Mouse (Mus musculus) urinary bladder, postnatal 0 days (tissue): ENCODE data around the gene Olfr66. TPM values are rescaled to one million over a fixed set of nuclear protein-coding genes. Genes with fewer than 3 reads are reported as not detected.

Source experiments
- polyA plus RNA-seq: library from polyadenylated mRNA; unstranded; fragments of >200 nt; fragmentation: Nextera tagmentation; extraction: Ambion mirVana; gene quantifications from 2 replicates; pipeline ENCODE4 v1.2.1, GENCODE M21; 2015

Gene Olfr66
- polyA plus RNA-seq = not detected in 2 replicates

GRCm38 (mm10) chr7:103886152-103886551 is at the start of gene Olfr66:
Olfr66 (minus strand) TSS chr7:103886252.

GRCm38 (mm10) chr7:103934264-103934663 is 48.2 kb upstream of the Olfr66 start, which contains the start of gene Olfr632:
Olfr632 (plus strand) TSS chr7:103934347.

GRCm38 (mm10) chr7:103928525-103928924 is 42.5 kb upstream of the Olfr66 start, which contains the start of gene Olfr631:
Olfr631 (plus strand) TSS chr7:103928825.

GRCm38 (mm10) chr7:103903187-103903586 is 17.1 kb upstream of the Olfr66 start, which contains the start of gene Olfr65:
Olfr65 (plus strand) TSS chr7:103903487.

GRCm38 (mm10) chr7:103894385-103894784 is 8.3 kb upstream of the Olfr66 start, which contains the start of gene Olfr64:
Olfr64 (minus strand) TSS chr7:103894485.

GRCm38 (mm10) chr7:103853090-103853489 is 33.0 kb downstream of the Olfr66 start, which contains the start of gene Hbb-y:
Hbb-y (minus strand) TSS chr7:103853216.

GRCm38 (mm10) chr7:103843034-103843433 is 43.0 kb downstream of the Olfr66 start, which contains the start of gene Hbb-bh1:
Hbb-bh1 (minus strand) TSS chr7:103843164.

GRCm38 (mm10) chr7:103840268-103840667 is 45.8 kb downstream of the Olfr66 start, which contains the start of gene Hbb-bh2:
Hbb-bh2 (minus strand) TSS chr7:103840520.

Other genes with a start within 250 kb of the Olfr66 start
- gene Olfr622, start 243.6 kb downstream of the Olfr66 start, polyA plus RNA-seq = not detected in 2 replicates
- not detected in 2 replicates for gene Olfr623, start 222.6 kb downstream of the Olfr66 start, polyA plus RNA-seq
- 0.05 TPM in 1 of 2 replicates, not detected in the other for gene Olfr624, start 215.1 kb downstream of the Olfr66 start, polyA plus RNA-seq
- not detected in 2 replicates for gene Olfr625-ps1, start 203.5 kb downstream of the Olfr66 start, polyA plus RNA-seq
- gene Olfr243, start 171.6 kb downstream of the Olfr66 start, polyA plus RNA-seq = not detected in 2 replicates
- not detected in 2 replicates for gene Olfr628, start 155.9 kb downstream of the Olfr66 start, polyA plus RNA-seq
- not detected in 2 replicates for gene Olfr629, start 141.3 kb downstream of the Olfr66 start, polyA plus RNA-seq
- gene Olfr630, start 128.9 kb downstream of the Olfr66 start, polyA plus RNA-seq = not detected in 2 replicates
- gene Olfr69, start 114.7 kb downstream of the Olfr66 start, polyA plus RNA-seq = not detected in 2 replicates
- gene Olfr68, start 106.6 kb downstream of the Olfr66 start, polyA plus RNA-seq = not detected in 2 replicates
- not detected in 2 replicates for gene Olfr67, start 94.4 kb downstream of the Olfr66 start, polyA plus RNA-seq
- 1,351 and 3,387 TPM in 2 replicates for gene Hbb-bt, start 72.3 kb downstream of the Olfr66 start, polyA plus RNA-seq
- gene Hbb-bs, start 58.2 kb downstream of the Olfr66 start, polyA plus RNA-seq = 8,698 and 21,253 TPM in 2 replicates
- gene Hbb-bh2, start 45.7 kb downstream of the Olfr66 start, polyA plus RNA-seq = not detected in 2 replicates
- not detected in 2 replicates for gene Hbb-bh1, start 43.1 kb downstream of the Olfr66 start, polyA plus RNA-seq
- 0.78 and 3.6 TPM in 2 replicates for gene Hbb-y, start 33.0 kb downstream of the Olfr66 start, polyA plus RNA-seq
- not detected in 2 replicates for gene Olfr64, start 8.2 kb upstream of the Olfr66 start, polyA plus RNA-seq
- not detected in 2 replicates for gene Olfr65, start 17.2 kb upstream of the Olfr66 start, polyA plus RNA-seq
- gene Olfr631, start 42.6 kb upstream of the Olfr66 start, polyA plus RNA-seq = not detected in 2 replicates
- gene Olfr632, start 48.1 kb upstream of the Olfr66 start, polyA plus RNA-seq = not detected in 2 replicates
- not detected in 2 replicates for gene Olfr633, start 58.2 kb upstream of the Olfr66 start, polyA plus RNA-seq
- gene Olfr635, start 84.9 kb upstream of the Olfr66 start, polyA plus RNA-seq = not detected in 2 replicates
- gene Olfr638, start 112.5 kb upstream of the Olfr66 start, polyA plus RNA-seq = not detected in 2 replicates
- not detected in 2 replicates for gene Olfr639, start 131.1 kb upstream of the Olfr66 start, polyA plus RNA-seq
- not detected in 2 replicates for gene Olfr640, start 139.3 kb upstream of the Olfr66 start, polyA plus RNA-seq
- not detected in 2 replicates for gene Olfr641, start 149.2 kb upstream of the Olfr66 start, polyA plus RNA-seq
- not detected in 2 replicates for gene Olfr642, start 166.4 kb upstream of the Olfr66 start, polyA plus RNA-seq
- not detected in 2 replicates for gene 4930516K23Rik, start 175.2 kb upstream of the Olfr66 start, polyA plus RNA-seq
- not detected in 2 replicates for gene Olfr644, start 185.6 kb upstream of the Olfr66 start, polyA plus RNA-seq
- gene Olfr645, start 199.2 kb upstream of the Olfr66 start, polyA plus RNA-seq = not detected in 2 replicates
- not detected in 2 replicates for gene Olfr646, start 218.6 kb upstream of the Olfr66 start, polyA plus RNA-seq
- gene Ubqln5, start 243.6 kb upstream of the Olfr66 start, polyA plus RNA-seq = not detected in 2 replicates